Mouse (Mus musculus) liver, embryonic 12.5 days (tissue): ENCODE data around the gene Fam122b. TPM values are rescaled to one million over a fixed set of nuclear protein-coding genes. Genes with fewer than 3 reads are reported as not detected.
"Not testable (repeated sequence)": the region's sequence is repeated elsewhere in the genome, so short reads cannot be mapped to it uniquely, and the experiment has no call there.

ENCODE experiments used
- ATAC-seq: fragments of 200-750 bp; cut with Nextera tagmentation; 2 replicates; pipeline ENCODE4 v1.8.0; 2017; ENCODE audit warnings: moderate number of reproducible peaks, mild to moderate bottlenecking, moderate library complexity
- H3K27ac ChIP-seq: fragments of 300-500 bp; sonication (generic); 2 replicates; pipeline ENCODE4 v1.5.1; 2016; ENCODE audit warnings: mild to moderate bottlenecking
- H3K27me3 ChIP-seq: fragments of 300-500 bp; sonication (generic); replicated peaks from 2 replicates; pipeline ENCODE4 v1.6.1; 2016; ENCODE audit warnings: mild to moderate bottlenecking, moderate library complexity
- H3K36me3 ChIP-seq: fragments of 300-500 bp; sonication (generic); 2 replicates; pipeline ENCODE4 v1.6.1; 2016; ENCODE audit warnings: mild to moderate bottlenecking, moderate library complexity
- H3K4me1 ChIP-seq: fragments of 300-500 bp; sonication (generic); 2 replicates; pipeline ENCODE4 v1.6.1; 2016
- H3K4me2 ChIP-seq: fragments of 300-500 bp; sonication (generic); 2 replicates; pipeline ENCODE4 v1.6.1; 2016; ENCODE audit warnings: mild to moderate bottlenecking, moderate library complexity
- H3K4me3 ChIP-seq: fragments of 300-500 bp; sonication (generic); 2 replicates; pipeline ENCODE4 v1.5.1; 2016; ENCODE audit warnings: mild to moderate bottlenecking, moderate library complexity
- H3K9ac ChIP-seq: fragments of 300-500 bp; sonication (generic); 2 replicates; pipeline ENCODE4 v1.6.1; 2016; ENCODE audit warnings: mild to moderate bottlenecking, moderate library complexity
- H3K9me3 ChIP-seq: fragments of 300-500 bp; sonication (generic); replicated peaks from 2 replicates; pipeline ENCODE4 v1.6.1; 2016; ENCODE audit warnings: mild to moderate bottlenecking, moderate library complexity
- WGBS: fragments of 180-500 bp; shearing (Covaris S2); methylation state at CpG from one replicate; pipeline ENCODE4 v1.1.7; 2016; ENCODE audit not compliant: insufficient replicate concordance; 5-methylcytosine and 5-hydroxymethylcytosine counted together
- polyA plus RNA-seq: library from polyadenylated mRNA; unstranded; fragments of >200 nt; fragmentation: Nextera tagmentation; extraction: Ambion mirVana; gene quantifications from 2 replicates; pipeline ENCODE4 v1.2.1, GENCODE M21; 2016

Fam122b gene
- polyA plus RNA-seq = 6.7 and 7.9 TPM in 2 replicates

DNA sequence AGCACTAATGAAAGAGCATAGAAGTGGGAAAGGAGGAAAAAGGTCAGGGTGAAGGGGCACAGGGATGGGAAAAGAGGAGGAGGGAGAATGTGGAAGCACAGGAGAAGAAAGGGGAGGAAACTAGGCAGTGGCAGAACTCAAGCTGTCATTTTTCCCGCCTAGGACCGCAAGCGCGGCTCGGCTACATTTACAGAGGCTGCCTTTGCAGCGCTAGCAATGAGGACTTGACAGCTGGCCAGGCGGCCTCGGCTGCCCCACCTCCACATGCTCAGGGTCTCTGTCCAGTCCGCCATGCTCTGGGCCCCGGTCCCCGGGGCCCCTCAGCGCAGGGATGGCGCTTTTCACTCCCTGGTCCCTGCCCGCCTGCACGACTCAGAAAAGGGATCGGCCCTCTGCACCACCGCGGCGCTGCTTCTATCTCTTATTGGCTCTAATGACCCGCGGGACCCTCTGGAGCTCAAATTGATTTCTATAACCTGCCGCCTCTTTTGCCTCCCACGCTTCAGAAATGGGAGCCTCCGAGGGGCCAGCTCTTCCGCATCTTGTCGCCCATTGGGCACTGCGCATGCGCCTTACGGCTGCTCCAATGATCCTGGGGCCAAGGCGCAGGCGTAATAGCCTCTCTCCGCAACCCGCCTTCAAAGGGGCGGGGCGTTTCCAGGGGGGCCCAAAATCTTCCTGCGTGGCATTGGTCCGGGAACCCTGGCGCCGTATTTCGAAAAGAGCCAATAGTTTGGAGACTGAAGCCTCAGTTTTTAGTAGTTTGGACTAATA lies at the start of gene Fam122b:
TSS of gene Fam122b (minus strand) at position 517 of the 774 bp plus-strand sequence.
- Histone ChIP-seq H3K9me3 (no peaks in the 10 kb centered on the region), H3K27me3 (no peaks in the 10 kb centered on the region; the same call in 1 of the 2 replicates), H3K36me3 (no peaks in the 10 kb centered on the region), H3K4me1 (peaks cover 18% of the 10 kb centered on the region), H3K4me3 (peak within 1 kb of the TSS; percentile 73), H3K9ac (peak within 1 kb of the TSS; percentile 79), H3K27ac (peak within 1 kb of the TSS; percentile 80), H3K4me2 (peak within 1 kb of the TSS; percentile 79)
- peak; percentile 83 for ATAC-seq
- 7% methylated on average over 36 of the region's 40 CpGs for WGBS

DNA sequence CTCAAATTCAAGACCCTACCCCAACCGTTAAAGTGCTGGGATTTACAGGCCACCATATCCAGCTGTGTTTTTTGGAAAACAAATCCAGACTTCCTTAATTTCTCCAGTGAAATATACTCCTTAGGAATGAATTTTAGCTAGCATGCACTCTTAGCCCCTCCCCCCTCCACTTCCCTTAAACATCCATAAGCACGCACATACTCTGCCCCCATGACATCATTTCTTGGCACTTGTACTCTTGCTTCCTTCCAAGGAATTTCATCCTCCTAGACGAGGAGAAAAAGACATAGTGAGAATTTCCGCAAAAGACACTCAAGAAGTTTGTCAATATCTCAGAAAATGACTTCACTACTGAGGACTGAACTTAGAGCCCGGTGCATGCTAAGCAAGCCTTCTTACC lies 18.3 kb upstream of the Fam122b start:
- Histone ChIP-seq H3K9me3 (no peaks in the 10 kb centered on the region), H3K9ac (no peak overlapping the region), H3K27me3 (no peaks in the 10 kb centered on the region), H3K27ac (no peak overlapping the region), H3K36me3 (no peaks in the 10 kb centered on the region), H3K4me2 (no peak overlapping the region), H3K4me1 (no peaks in the 10 kb centered on the region), H3K4me3 (no peak overlapping the region)
- 72% methylated on average over 5 of the region's 5 CpGs for WGBS
- no peak for ATAC-seq

GRCm38 (mm10) chrX:53273124-53273523 lies 3.5 kb upstream of the Fam122b start, which contains the start of gene Fam122c:
Gene Fam122c (plus strand): TSS chrX:53273424.
- Histone ChIP-seq H3K27me3 (no peaks in the 10 kb centered on the region; the same call in 1 of the 2 replicates), H3K4me2 (no peak within 1 kb of the TSS), H3K9ac (no peak within 1 kb of the TSS), H3K36me3 (no peaks in the 10 kb centered on the region), H3K27ac (no peak within 1 kb of the TSS), H3K9me3 (no peaks in the 10 kb centered on the region), H3K4me1 (peaks cover 7% of the 10 kb centered on the region; the same call in 1 of the 2 replicates), H3K4me3 (no peak within 1 kb of the TSS)
- WGBS = 13% methylated on average over 1 of the region's 1 CpGs
- ATAC-seq = no peak

GRCm38 (mm10) chrX:53271628-53272027 lies 2.0 kb upstream of the Fam122b start:
- H3K4me3 ChIP-seq, H3K9me3 ChIP-seq, H3K27me3 ChIP-seq, H3K4me2 ChIP-seq, ATAC-seq, H3K9ac ChIP-seq, H3K36me3 ChIP-seq, H3K27ac ChIP-seq: not testable (repeated sequence)
- 73% methylated on average over 3 of the region's 3 CpGs for WGBS
- H3K4me1 ChIP-seq = peaks cover 11% of the 10 kb centered on the region

- WGBS = 13% methylated on average over 10 of the region's 10 CpGs
- ATAC-seq = no peak
- Histone ChIP-seq H3K36me3 (no peaks in the 10 kb centered on the region), H3K4me1 (peaks cover 18% of the 10 kb centered on the region), H3K27me3 (no peaks in the 10 kb centered on the region; the same call in 1 of the 2 replicates), H3K9ac (peak overlapping the region; percentile 57), H3K4me2 (peak overlapping the region; percentile 68), H3K9me3 (no peaks in the 10 kb centered on the region), H3K4me3 (peak overlapping the region; percentile 73), H3K27ac (0 out of 2 replicates have a peak overlapping the region, but pooled peaks have one; percentile 30)
Measured at GRCm38 (mm10) chrX:53270063-53270432, 443 bp upstream of the Fam122b start.

- ATAC-seq = peak; percentile 86
- no peaks in the 10 kb centered on the region; the same call in 1 of the 2 replicates for H3K27me3 ChIP-seq
- H3K4me1 ChIP-seq = peaks cover 18% of the 10 kb centered on the region
- WGBS = 14% methylated on average over 10 of the region's 10 CpGs
- H3K4me3 ChIP-seq = peak overlapping the region; percentile 73
- H3K27ac ChIP-seq = no peak overlapping the region; the same call in 1 of the 2 replicates
- H3K36me3 ChIP-seq = no peaks in the 10 kb centered on the region
- no peaks in the 10 kb centered on the region for H3K9me3 ChIP-seq
- peak overlapping the region; percentile 79 for H3K4me2 ChIP-seq
- peak overlapping the region; percentile 79 for H3K9ac ChIP-seq
Measured at GRCm38 (mm10) chrX:53268856-53269255, 749 bp downstream of the Fam122b start.

DNA sequence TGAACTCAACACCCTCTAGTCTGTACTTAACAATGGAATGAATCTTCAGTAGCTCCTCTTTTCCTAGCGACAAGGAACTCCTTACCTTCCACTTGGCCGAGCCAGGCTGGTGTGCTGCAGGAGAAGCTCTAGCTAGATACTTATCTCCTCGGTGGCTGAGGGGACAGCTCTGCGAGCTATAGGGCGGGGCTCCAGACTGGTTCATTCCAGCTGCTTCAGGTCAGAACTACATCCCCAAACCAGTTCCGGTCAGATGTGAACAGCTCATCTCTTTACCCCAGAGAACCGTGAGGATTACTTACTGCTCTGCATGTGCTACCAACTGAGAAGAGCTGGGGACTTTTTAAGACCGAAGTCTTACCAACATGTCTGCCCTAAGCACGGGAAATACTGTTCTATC lies 3.4 kb downstream of the Fam122b start:
- Histone ChIP-seq H3K27ac (peak overlapping the region; percentile 40; the same call in 1 of the 2 replicates), H3K27me3 (no peaks in the 10 kb centered on the region; the same call in 1 of the 2 replicates), H3K4me2 (no peak overlapping the region), H3K36me3 (no peaks in the 10 kb centered on the region), H3K4me3 (no peak overlapping the region), H3K4me1 (peaks cover 18% of the 10 kb centered on the region), H3K9me3 (no peaks in the 10 kb centered on the region), H3K9ac (no peak overlapping the region)
- no peak; the same call in 1 of the 2 replicates for ATAC-seq
- 34% methylated on average over 9 of the region's 9 CpGs for WGBS

DNA sequence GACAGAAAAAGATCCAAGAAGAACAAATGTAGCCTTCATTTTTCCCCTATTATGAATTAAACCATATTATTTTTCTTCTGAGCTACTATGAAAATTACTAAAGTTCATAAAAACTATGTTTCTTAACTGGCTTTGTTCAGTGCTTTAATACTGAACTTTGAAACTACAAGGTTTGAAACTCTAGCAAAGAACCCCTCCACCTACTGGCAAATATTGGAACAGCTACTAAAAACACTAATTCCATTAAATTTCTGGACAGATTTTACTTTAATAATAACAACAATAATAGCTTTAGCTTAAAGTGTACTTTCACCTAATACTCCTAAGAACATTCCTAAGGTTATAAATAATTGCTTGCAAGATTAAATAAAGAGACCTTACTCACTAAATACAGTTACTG lies 14.4 kb downstream of the Fam122b start:
- no peak overlapping the region for H3K9ac ChIP-seq
- H3K4me1 ChIP-seq = no peaks in the 10 kb centered on the region
- H3K9me3 ChIP-seq = no peaks in the 10 kb centered on the region
- H3K27me3 ChIP-seq = no peaks in the 10 kb centered on the region
- H3K36me3 ChIP-seq = peaks cover 14% of the 10 kb centered on the region
- H3K27ac ChIP-seq = no peak overlapping the region
- H3K4me3 ChIP-seq = no peak overlapping the region
- H3K4me2 ChIP-seq = no peak overlapping the region
- no peak for ATAC-seq

DNA sequence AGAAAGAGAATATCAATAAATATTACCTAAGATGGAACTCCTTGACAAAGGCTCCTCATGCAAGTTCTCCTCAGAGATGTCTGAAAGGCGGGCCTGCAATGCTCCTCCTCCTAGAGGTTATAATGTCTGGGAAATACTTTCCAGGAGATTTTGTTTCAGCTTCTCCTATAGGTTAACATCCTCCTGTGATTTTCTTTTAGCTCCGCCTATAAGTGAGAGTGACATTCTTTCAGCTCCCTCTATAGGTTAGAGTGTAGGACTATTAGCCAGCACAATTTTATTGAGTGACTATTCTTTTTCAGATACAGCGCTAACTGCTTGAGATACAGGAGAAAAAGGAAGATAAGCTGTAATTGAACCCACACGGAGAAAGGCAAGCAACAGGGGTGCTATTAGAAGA lies 29.6 kb downstream of the Fam122b start, which contains the start of gene Plac1:
TSS of gene Plac1 (minus strand) at position 101 of the 400 bp plus-strand sequence.
- Histone ChIP-seq H3K27ac (no peak within 1 kb of the TSS), H3K4me1 (0 out of 2 replicates have a peak, but pooled peaks cover 6% of the 10 kb centered on the region), H3K4me3 (no peak within 1 kb of the TSS), H3K36me3 (no peaks in the 10 kb centered on the region), H3K9ac (no peak within 1 kb of the TSS), H3K27me3 (no peaks in the 10 kb centered on the region), H3K4me2 (no peak within 1 kb of the TSS), H3K9me3 (no peaks in the 10 kb centered on the region)
- no peak for ATAC-seq
- 43% methylated on average over 4 of the region's 4 CpGs for WGBS

DNA sequence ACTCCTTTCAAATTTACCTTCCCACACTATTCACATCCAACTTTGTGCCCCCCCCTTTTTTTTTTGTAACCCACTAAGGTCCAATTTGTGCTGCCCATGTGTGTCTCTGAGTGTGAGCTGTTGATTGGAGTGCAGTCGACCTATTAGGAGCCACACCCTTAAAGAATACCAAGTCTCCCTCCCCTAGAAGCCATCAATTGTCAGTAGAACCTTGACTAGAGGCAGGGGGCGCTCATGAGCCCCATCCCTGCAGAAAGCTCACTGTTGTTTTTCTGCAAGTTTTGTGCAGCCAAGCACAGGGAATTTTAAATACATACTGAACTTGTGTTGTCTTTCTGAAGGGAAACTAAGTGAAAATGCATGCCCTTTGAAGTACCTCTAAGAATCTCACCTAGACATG lies 31.6 kb downstream of the Fam122b start:
- Histone ChIP-seq H3K4me1 (0 out of 2 replicates have a peak, but pooled peaks cover 6% of the 10 kb centered on the region), H3K9ac (no peak overlapping the region), H3K9me3 (no peaks in the 10 kb centered on the region), H3K27me3 (no peaks in the 10 kb centered on the region), H3K27ac (no peak overlapping the region), H3K36me3 (no peaks in the 10 kb centered on the region), H3K4me3 (no peak overlapping the region), H3K4me2 (no peak overlapping the region)
- WGBS = 2% methylated on average over 2 of the region's 2 CpGs
- no peak for ATAC-seq

DNA sequence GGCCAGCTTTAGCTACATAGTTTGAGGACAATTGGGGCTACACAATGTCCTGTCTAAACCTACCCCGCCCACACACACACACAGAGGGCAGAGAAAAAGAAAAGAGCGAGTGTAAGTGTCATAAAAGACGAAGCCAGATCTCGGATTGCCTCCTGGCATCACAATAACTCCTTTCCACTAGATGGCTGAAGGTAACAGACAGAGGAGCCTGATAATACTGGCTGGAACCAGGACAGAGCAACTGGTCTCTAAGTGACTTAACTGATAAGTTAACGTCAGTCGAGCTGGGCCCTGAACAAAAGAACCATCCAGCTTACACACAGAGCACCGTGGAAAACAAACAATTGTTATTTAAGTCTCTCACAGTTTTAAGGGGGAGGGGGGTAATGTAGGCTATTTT lies 33.2 kb downstream of the Fam122b start:
- H3K27ac ChIP-seq = no peak overlapping the region
- WGBS = 37% methylated on average over 7 of the region's 7 CpGs
- H3K9ac ChIP-seq = no peak overlapping the region
- no peaks in the 10 kb centered on the region for H3K36me3 ChIP-seq
- ATAC-seq = peak; percentile 58
- H3K4me2 ChIP-seq = no peak overlapping the region
- H3K4me1 ChIP-seq = 0 out of 2 replicates have a peak, but pooled peaks cover 6% of the 10 kb centered on the region
- no peaks in the 10 kb centered on the region for H3K9me3 ChIP-seq
- no peaks in the 10 kb centered on the region for H3K27me3 ChIP-seq
- H3K4me3 ChIP-seq = no peak overlapping the region

- H3K27ac ChIP-seq = no peak overlapping the region
- H3K4me2 ChIP-seq = no peak overlapping the region
- ATAC-seq = no peak
- H3K27me3 ChIP-seq = no peaks in the 10 kb centered on the region
- H3K4me3 ChIP-seq = no peak overlapping the region
- no peaks in the 10 kb centered on the region for H3K36me3 ChIP-seq
- WGBS = 41% methylated on average over 3 of the region's 4 CpGs
- no peaks in the 10 kb centered on the region for H3K9me3 ChIP-seq
- no peak overlapping the region for H3K9ac ChIP-seq
- H3K4me1 ChIP-seq = 0 out of 2 replicates have a peak, but pooled peaks cover 6% of the 10 kb centered on the region
Measured at GRCm38 (mm10) chrX:53233689-53234088, 35.9 kb downstream of the Fam122b start.
